7 mouse cellular contexts compared by ENCODE assay signal in the genomic region with DNA sequence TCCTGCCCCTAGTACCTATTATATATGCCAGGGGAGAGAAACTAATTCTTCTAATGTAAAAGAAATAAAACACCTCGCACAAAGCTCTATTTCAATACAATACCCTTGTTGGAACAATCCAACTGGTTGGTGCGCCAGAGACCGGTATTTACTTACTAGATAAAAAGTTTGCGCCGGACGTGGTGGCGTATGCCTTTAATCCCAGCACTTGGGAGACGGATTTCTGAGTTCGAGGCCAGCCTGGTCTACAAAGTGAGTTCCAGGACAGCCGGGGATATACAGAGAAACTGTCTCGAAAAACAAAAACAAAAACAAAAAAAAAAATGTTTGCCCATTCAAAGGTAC. TPM values are rescaled to one million over a fixed set of nuclear protein-coding genes. Genes with fewer than 3 reads are reported as not detected.
DNase-seq lines count a peak whose midpoint lies in the region; ATAC-seq and TF ChIP-seq lines count a peak whose summit lies in the region.

No protein-coding gene starts in this region.

- no peak for DNase-seq in thymus, adult 2 months
- DNase-seq in thymus, postnatal 25 days = no peak
- no peak for DNase-seq in forebrain, embryonic 11.5 days (ENCODE audit: low spot score)

- peak overlapping the region; percentile 67 for H3K4me2 ChIP-seq in forebrain, embryonic 11.5 days (ENCODE audit: low read depth, low read length, severe bottlenecking)
- H3K4me2 ChIP-seq in limb, embryonic 15.5 days = peak overlapping the region; percentile 79
- H3K4me2 ChIP-seq in stomach, embryonic 16.5 days (ENCODE audit: low read depth, low read length) = peak overlapping the region; percentile 68

- no peaks in the 10 kb centered on the region for H3K9me3 ChIP-seq in forebrain, embryonic 11.5 days (ENCODE audit: control insufficient read depth, low read length)
- H3K9me3 ChIP-seq in limb, embryonic 15.5 days = no peaks in the 10 kb centered on the region
- no peaks in the 10 kb centered on the region for H3K9me3 ChIP-seq in stomach, embryonic 16.5 days (replicated peaks; ENCODE audit: control insufficient read depth, low read length)

- no peaks in the 10 kb centered on the region for H3K36me3 ChIP-seq in thymus, adult 2 months (ENCODE audit: control insufficient read depth, insufficient read depth, low read length)
- H3K36me3 ChIP-seq in forebrain, embryonic 11.5 days (ENCODE audit: control insufficient read depth, insufficient read depth, low read length) = no peaks in the 10 kb centered on the region
- 0 out of 2 replicates have a peak, but pooled peaks cover 2% of the 10 kb centered on the region for H3K36me3 ChIP-seq in limb, embryonic 15.5 days
- H3K36me3 ChIP-seq in stomach, embryonic 16.5 days (ENCODE audit: control insufficient read depth, insufficient read depth, low read length) = no peaks in the 10 kb centered on the region; the same call in 1 of the 2 replicates

- TF ChIP-seq POLR2A in thymus, adult 2 months (IDR thresholded peaks at IDR 0.05; ENCODE audit: control insufficient read depth, extremely low read depth, insufficient read depth, low read length, poor library complexity) = no peak

- no peak overlapping the region for H3K27ac ChIP-seq in thymus, adult 2 months (ENCODE audit: control insufficient read depth, insufficient read depth, low read length)
- no peak overlapping the region for H3K27ac ChIP-seq in forebrain, embryonic 11.5 days (ENCODE audit: low read depth, low read length)
- no peak overlapping the region for H3K27ac ChIP-seq in limb, embryonic 15.5 days
- peak overlapping the region; percentile 42; the same call in 1 of the 2 replicates for H3K27ac ChIP-seq in stomach, embryonic 16.5 days (ENCODE audit: low read length)

- 0 out of 2 replicates have a peak overlapping the region, but pooled peaks have one; percentile 12 for H3K4me3 ChIP-seq in thymus, adult 2 months (ENCODE audit: control insufficient read depth, insufficient read depth, low read length)
- H3K4me3 ChIP-seq in forebrain, embryonic 11.5 days (ENCODE audit: low read depth, low read length) = peak overlapping the region; percentile 75
- peak overlapping the region; percentile 86 for H3K4me3 ChIP-seq in limb, embryonic 15.5 days
- peak overlapping the region; percentile 97 for H3K4me3 ChIP-seq in stomach, embryonic 16.5 days (replicated peaks; ENCODE audit: low read length)

- no peaks in the 10 kb centered on the region for H3K27me3 ChIP-seq in thymus, adult 2 months (ENCODE audit: control insufficient read depth, insufficient read depth, low read length)
- H3K27me3 ChIP-seq in forebrain, embryonic 11.5 days (ENCODE audit: control insufficient read depth, insufficient read depth, low read length) = no peaks in the 10 kb centered on the region
- no peaks in the 10 kb centered on the region for H3K27me3 ChIP-seq in limb, embryonic 15.5 days
- no peaks in the 10 kb centered on the region for H3K27me3 ChIP-seq in stomach, embryonic 16.5 days (ENCODE audit: control insufficient read depth, insufficient read depth, low read length)

- ATAC-seq in forebrain, embryonic 11.5 days (replicated peaks; ENCODE audit: low FRiP score) = no peak
- ATAC-seq in limb, embryonic 15.5 days (ENCODE audit: insufficient number of reproducible peaks, low FRiP score, low TSS enrichment, low read depth) = no peak
- ATAC-seq in stomach, embryonic 16.5 days (ENCODE audit: insufficient read depth, low FRiP score) = no peak
- ATAC-seq in megakaryocyte-erythroid progenitor cell, adult 5-6 weeks (replicated peaks; ENCODE audit: low FRiP score, low TSS enrichment, poor library complexity, severe bottlenecking) = no peak
- ATAC-seq in granulocyte monocyte progenitor cell, adult 5-6 weeks (replicated peaks; ENCODE audit: poor library complexity, severe bottlenecking) = no peak

- H3K4me1 ChIP-seq in thymus, adult 2 months (replicated peaks; ENCODE audit: control insufficient read depth, insufficient read depth, low read length) = peaks cover 13% of the 10 kb centered on the region
- H3K4me1 ChIP-seq in forebrain, embryonic 11.5 days (replicated peaks; ENCODE audit: control insufficient read depth, insufficient read depth, low read length) = no peaks in the 10 kb centered on the region
- H3K4me1 ChIP-seq in limb, embryonic 15.5 days = peaks cover 35% of the 10 kb centered on the region
- peaks cover 37% of the 10 kb centered on the region for H3K4me1 ChIP-seq in stomach, embryonic 16.5 days (ENCODE audit: control insufficient read depth, insufficient read depth, low read length)

- peak overlapping the region; percentile 94 for H3K9ac ChIP-seq in forebrain, embryonic 11.5 days (ENCODE audit: low read length)
- H3K9ac ChIP-seq in limb, embryonic 15.5 days = peak overlapping the region; percentile 95
- H3K9ac ChIP-seq in stomach, embryonic 16.5 days (ENCODE audit: low read length) = peak overlapping the region; percentile 100

- 2% methylated on average over 11 of the region's 11 CpGs for WGBS in thymus, adult 2 months
- 2% methylated on average over 11 of the region's 11 CpGs for WGBS in forebrain, embryonic 11.5 days
- WGBS in limb, embryonic 15.5 days = under 1% methylated on average over 11 of the region's 11 CpGs
- 0% methylated on average over 11 of the region's 11 CpGs for WGBS in stomach, embryonic 16.5 days

- TF ChIP-seq CTCF in thymus, adult 2 months (IDR thresholded peaks at IDR 0.05; ENCODE audit: borderline replicate concordance, control insufficient read depth, extremely low read depth, insufficient read depth, low read length, poor library complexity) = no peak

RNA-seq across cellular contexts. Expression of a gene that starts 1.2 kb away (rescaled TPM):
- 4.7 and 5.4 TPM in 2 replicates for polyA plus RNA-seq in thymus, adult 2 months (2012; rRNA removed)
- polyA plus RNA-seq in forebrain, embryonic 11.5 days (2014; fragmentation: Nextera tagmentation; extraction: Ambion mirVana) = 19.1 and 19.9 TPM in 2 replicates
- 18.7 and 19.4 TPM in 2 replicates for polyA plus RNA-seq in limb, embryonic 15.5 days (2015; fragmentation: Nextera tagmentation; extraction: Ambion mirVana)
- 18.3 and 20.0 TPM in 2 replicates for polyA plus RNA-seq in stomach, embryonic 16.5 days (2015; fragmentation: Nextera tagmentation; extraction: Ambion mirVana)
- 9.5 and 16.1 TPM in 2 replicates for total RNA-seq in megakaryocyte-erythroid progenitor cell, adult 5-6 weeks (2014; fragmentation: Nextera tagmentation)
- 24.7 and 31.8 TPM in 2 replicates for total RNA-seq in megakaryocyte-erythroid progenitor cell, adult 5-6 weeks (2017)
- 19.6 and 23.4 TPM in 2 replicates for total RNA-seq in granulocyte monocyte progenitor cell, adult 5-6 weeks (2014; fragmentation: Nextera tagmentation)
- 25.4 and 29.9 TPM in 2 replicates for total RNA-seq in granulocyte monocyte progenitor cell, adult 5-6 weeks (2017)

RNA-seq across cellular contexts. Expression of a gene that starts 1.4 kb away (rescaled TPM):
- 71.0 and 73.5 TPM in 2 replicates for polyA plus RNA-seq in thymus, adult 2 months (2012; rRNA removed)
- 117 and 129 TPM in 2 replicates for polyA plus RNA-seq in forebrain, embryonic 11.5 days (2014; fragmentation: Nextera tagmentation; extraction: Ambion mirVana)
- polyA plus RNA-seq in limb, embryonic 15.5 days (2015; fragmentation: Nextera tagmentation; extraction: Ambion mirVana) = 107 and 120 TPM in 2 replicates
- polyA plus RNA-seq in stomach, embryonic 16.5 days (2015; fragmentation: Nextera tagmentation; extraction: Ambion mirVana) = 106 and 109 TPM in 2 replicates
- total RNA-seq in megakaryocyte-erythroid progenitor cell, adult 5-6 weeks (2014; fragmentation: Nextera tagmentation) = 326 and 333 TPM in 2 replicates
- 444 and 510 TPM in 2 replicates for total RNA-seq in megakaryocyte-erythroid progenitor cell, adult 5-6 weeks (2017)
- total RNA-seq in granulocyte monocyte progenitor cell, adult 5-6 weeks (2014; fragmentation: Nextera tagmentation) = 226 and 255 TPM in 2 replicates
- 248 and 283 TPM in 2 replicates for total RNA-seq in granulocyte monocyte progenitor cell, adult 5-6 weeks (2017)

Comparison
In these comparisons a context has a peak if more than half of its experiments do, and no peak if none do; other contexts are left out.
1. H3K4me3 ChIP-seq: peak in every context shown above with its lines; median percentile 97 in stomach, embryonic 16.5 days; 86 in limb, embryonic 15.5 days; 75 in forebrain, embryonic 11.5 days; 12 in thymus, adult 2 months.